In the genomic region with DNA sequence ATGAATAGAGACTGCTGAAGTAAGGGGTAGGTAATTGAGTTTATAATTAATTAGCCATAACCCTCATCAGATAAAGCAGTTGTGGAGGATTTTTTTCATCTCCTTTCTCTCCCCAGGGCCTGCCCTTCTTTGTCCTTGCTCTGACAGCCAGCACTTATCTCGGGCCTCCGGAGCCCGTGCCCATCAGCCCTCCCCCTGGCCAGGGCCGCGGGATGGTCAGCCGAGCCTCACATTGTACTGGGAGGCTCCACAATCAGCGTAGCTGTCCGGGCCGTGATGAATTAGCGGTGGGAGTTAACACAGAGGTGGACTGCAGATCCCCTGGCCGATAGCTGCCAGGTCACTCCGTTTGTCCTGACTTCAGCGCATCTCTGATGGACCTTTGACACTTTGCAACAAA, we compare ENCODE assay signal across 14 mouse cellular contexts.
DNase-seq lines count a peak whose midpoint lies in the region; ATAC-seq lines count a peak whose summit lies in the region.
"Had no signal": no experiment of that assay in that cellular context is flagged by ENCODE, and none has a peak within 500 bp of the region (broad histone marks: within the 10 kb centered on the region; RNA-seq: fewer than 3 reads in every experiment).

No protein-coding gene starts in this region.

- no peak overlapping the region for H3K9ac ChIP-seq in forebrain, embryonic 12.5 days
- no peak overlapping the region for H3K9ac ChIP-seq in forebrain, embryonic 16.5 days (replicated peaks; ENCODE audit: low read depth, low read length)
- no peak overlapping the region; the same call in 1 of the 2 replicates for H3K9ac ChIP-seq in midbrain, embryonic 12.5 days (replicated peaks)
- no peak overlapping the region for H3K9ac ChIP-seq in midbrain, embryonic 16.5 days (ENCODE audit: low read depth, low read length)
- peak overlapping the region; percentile 31; the same call in 1 of the 2 replicates for H3K9ac ChIP-seq in heart, embryonic 16.5 days (ENCODE audit: low read length)
- H3K9ac ChIP-seq in neural tube, embryonic 12.5 days: peak overlapping the region; percentile 38; the same call in 1 of the 2 replicates
- H3K9ac ChIP-seq: forebrain, embryonic 15.5 days had no signal

- H3K27me3 ChIP-seq in forebrain, embryonic 12.5 days: peaks cover 93% of the 10 kb centered on the region
- H3K27me3 ChIP-seq in forebrain, embryonic 16.5 days (replicated peaks; ENCODE audit: control insufficient read depth, insufficient read depth, low read length): peaks cover 67% of the 10 kb centered on the region
- H3K27me3 ChIP-seq in midbrain, embryonic 12.5 days: peaks cover 28% of the 10 kb centered on the region
- no peaks in the 10 kb centered on the region for H3K27me3 ChIP-seq in midbrain, embryonic 16.5 days (ENCODE audit: control insufficient read depth, insufficient read depth, low read depth, low read length)
- no peaks in the 10 kb centered on the region for H3K27me3 ChIP-seq in heart, embryonic 16.5 days (ENCODE audit: control insufficient read depth, insufficient read depth, low read length)
- peaks cover 16% of the 10 kb centered on the region; the same call in 1 of the 2 replicates for H3K27me3 ChIP-seq in neural tube, embryonic 12.5 days (replicated peaks)

- H3K4me1 ChIP-seq in forebrain, embryonic 12.5 days: peaks cover 49% of the 10 kb centered on the region
- H3K4me1 ChIP-seq in forebrain, embryonic 16.5 days (replicated peaks; ENCODE audit: control insufficient read depth, insufficient read depth, low read length): peaks cover 27% of the 10 kb centered on the region
- H3K4me1 ChIP-seq in midbrain, embryonic 12.5 days: peaks cover 41% of the 10 kb centered on the region
- peaks cover 37% of the 10 kb centered on the region for H3K4me1 ChIP-seq in midbrain, embryonic 16.5 days (ENCODE audit: control insufficient read depth, insufficient read depth, low read length)
- peaks cover 10% of the 10 kb centered on the region for H3K4me1 ChIP-seq in heart, embryonic 16.5 days (ENCODE audit: control insufficient read depth, insufficient read depth, low read length)
- peaks cover 54% of the 10 kb centered on the region for H3K4me1 ChIP-seq in neural tube, embryonic 12.5 days

- H3K9me3 ChIP-seq in forebrain, embryonic 12.5 days: no peaks in the 10 kb centered on the region
- H3K9me3 ChIP-seq in forebrain, embryonic 16.5 days (ENCODE audit: control insufficient read depth, low read length): no peaks in the 10 kb centered on the region
- no peaks in the 10 kb centered on the region for H3K9me3 ChIP-seq in midbrain, embryonic 12.5 days
- H3K9me3 ChIP-seq in midbrain, embryonic 16.5 days (replicated peaks; ENCODE audit: control insufficient read depth, low read length, poor library complexity, severe bottlenecking): no peaks in the 10 kb centered on the region
- H3K9me3 ChIP-seq in heart, embryonic 16.5 days (replicated peaks; ENCODE audit: control insufficient read depth, low read length): no peaks in the 10 kb centered on the region
- H3K9me3 ChIP-seq in neural tube, embryonic 12.5 days: no peaks in the 10 kb centered on the region
- H3K9me3 ChIP-seq: forebrain, embryonic 15.5 days had no signal

- ATAC-seq in forebrain, embryonic 12.5 days (ENCODE audit: low FRiP score): 0 out of 2 replicates have a peak, but pooled peaks have one; percentile 18
- no peak for ATAC-seq in forebrain, embryonic 16.5 days
- no peak for ATAC-seq in midbrain, embryonic 12.5 days (ENCODE audit: low FRiP score, low read depth)
- ATAC-seq in midbrain, embryonic 16.5 days: no peak
- ATAC-seq in heart, embryonic 16.5 days (replicated peaks; ENCODE audit: extremely low read depth, insufficient read depth, low FRiP score): 0 out of 2 replicates have a peak, but pooled peaks have one; percentile 49
- ATAC-seq in neural tube, embryonic 12.5 days (ENCODE audit: low FRiP score, low read depth): peak; percentile 42; the same call in 1 of the 2 replicates
- ATAC-seq: activated CD4-positive, CD25-positive, alpha-beta regulatory T cell, adult 4 months; forebrain, embryonic 15.5 days had no signal

- no peak overlapping the region; the same call in 1 of the 2 replicates for H3K4me2 ChIP-seq in forebrain, embryonic 12.5 days
- no peak overlapping the region for H3K4me2 ChIP-seq in forebrain, embryonic 16.5 days (ENCODE audit: low read length)
- peak overlapping the region; percentile 23; the same call in 1 of the 2 replicates for H3K4me2 ChIP-seq in midbrain, embryonic 12.5 days (replicated peaks)
- H3K4me2 ChIP-seq in midbrain, embryonic 16.5 days (ENCODE audit: low read length): no peak overlapping the region
- H3K4me2 ChIP-seq in heart, embryonic 16.5 days (ENCODE audit: low read depth, low read length): peak overlapping the region; percentile 34; the same call in 1 of the 2 replicates
- peak overlapping the region; percentile 14; the same call in 1 of the 2 replicates for H3K4me2 ChIP-seq in neural tube, embryonic 12.5 days (replicated peaks)
- H3K4me2 ChIP-seq: forebrain, embryonic 15.5 days; liver, embryonic 11.5 days had no signal

- no peak overlapping the region for H3K4me3 ChIP-seq in forebrain, embryonic 12.5 days (replicated peaks)
- no peak overlapping the region for H3K4me3 ChIP-seq in forebrain, embryonic 16.5 days (replicated peaks; ENCODE audit: low read length)
- no peak overlapping the region for H3K4me3 ChIP-seq in midbrain, embryonic 12.5 days
- H3K4me3 ChIP-seq in midbrain, embryonic 16.5 days (ENCODE audit: low read depth, low read length): no peak overlapping the region
- no peak overlapping the region for H3K4me3 ChIP-seq in heart, embryonic 16.5 days (ENCODE audit: low read length)
- H3K4me3 ChIP-seq in neural tube, embryonic 12.5 days: no peak overlapping the region
- H3K4me3 ChIP-seq: forebrain, embryonic 15.5 days; left cerebral cortex, adult 2 months had no signal

- 8% methylated on average over 13 of the region's 13 CpGs for WGBS in forebrain, embryonic 12.5 days
- 17% methylated on average over 13 of the region's 13 CpGs for WGBS in forebrain, embryonic 16.5 days
- 15% methylated on average over 13 of the region's 13 CpGs for WGBS in midbrain, embryonic 12.5 days
- WGBS in midbrain, embryonic 16.5 days: 14% methylated on average over 13 of the region's 13 CpGs
- 19% methylated on average over 13 of the region's 13 CpGs for WGBS in heart, embryonic 16.5 days
- WGBS in neural tube, embryonic 12.5 days: 9% methylated on average over 13 of the region's 13 CpGs

- DNase-seq in right cerebral cortex, postnatal 4 days: no peak
- DNase-seq in lung, adult 18-20 months: no peak
- DNase-seq: kidney, adult 9 months had no signal

- H3K27ac ChIP-seq in forebrain, embryonic 12.5 days: no peak overlapping the region
- H3K27ac ChIP-seq in forebrain, embryonic 16.5 days (ENCODE audit: low read length): no peak overlapping the region
- no peak overlapping the region; the same call in 1 of the 2 replicates for H3K27ac ChIP-seq in midbrain, embryonic 12.5 days (replicated peaks)
- no peak overlapping the region for H3K27ac ChIP-seq in midbrain, embryonic 16.5 days (ENCODE audit: low read length)
- peak overlapping the region; percentile 55; the same call in 1 of the 2 replicates for H3K27ac ChIP-seq in heart, embryonic 16.5 days (ENCODE audit: low read length)
- no peak overlapping the region for H3K27ac ChIP-seq in neural tube, embryonic 12.5 days
- H3K27ac ChIP-seq: forebrain, embryonic 15.5 days; left cerebral cortex, adult 2 months had no signal

- H3K36me3 ChIP-seq in forebrain, embryonic 12.5 days (replicated peaks): 0 out of 2 replicates have a peak, but pooled peaks cover 9% of the 10 kb centered on the region
- H3K36me3 ChIP-seq in forebrain, embryonic 16.5 days (ENCODE audit: control insufficient read depth, insufficient read depth): no peaks in the 10 kb centered on the region
- H3K36me3 ChIP-seq in midbrain, embryonic 12.5 days: peaks cover 13% of the 10 kb centered on the region; the same call in 1 of the 2 replicates
- no peaks in the 10 kb centered on the region for H3K36me3 ChIP-seq in midbrain, embryonic 16.5 days (ENCODE audit: control insufficient read depth, insufficient read depth, low read length)
- H3K36me3 ChIP-seq in heart, embryonic 16.5 days (ENCODE audit: control insufficient read depth, insufficient read depth): no peaks in the 10 kb centered on the region
- peaks cover 3% of the 10 kb centered on the region; the same call in 1 of the 2 replicates for H3K36me3 ChIP-seq in neural tube, embryonic 12.5 days
- H3K36me3 ChIP-seq: G1E had no signal

Comparison
In these comparisons a context has a peak if more than half of its experiments do, and no peak if none do; other contexts are left out.
1. ATAC-seq: peak in forebrain, embryonic 12.5 days (single experiment), heart, embryonic 16.5 days (single experiment) and neural tube, embryonic 12.5 days (single experiment); none in forebrain, embryonic 16.5 days (single experiment), midbrain, embryonic 12.5 days (single experiment) and midbrain, embryonic 16.5 days (single experiment).
2. H3K4me2 ChIP-seq: peak in midbrain, embryonic 12.5 days (single experiment), heart, embryonic 16.5 days (single experiment) and neural tube, embryonic 12.5 days (single experiment); none in forebrain, embryonic 12.5 days (single experiment), forebrain, embryonic 16.5 days (single experiment) and midbrain, embryonic 16.5 days (single experiment).
3. H3K9ac ChIP-seq: peak in heart, embryonic 16.5 days (single experiment) and neural tube, embryonic 12.5 days (single experiment); none in forebrain, embryonic 12.5 days (single experiment), forebrain, embryonic 16.5 days (single experiment), midbrain, embryonic 12.5 days (single experiment) and midbrain, embryonic 16.5 days (single experiment).